Mouse (Mus musculus) stomach, embryonic 15.5 days (tissue): ENCODE measurements around the gene Focad. TPM values are rescaled to one million over a fixed set of nuclear protein-coding genes. Genes with fewer than 3 reads are reported as not detected.
"Not testable (repeated sequence)": the region's sequence is repeated elsewhere in the genome, so short reads cannot be mapped to it uniquely, and the experiment has no call there.

Experiments
- ATAC-seq: fragments of 200-750 bp; cut with Nextera tagmentation; 2 replicates; pipeline ENCODE4 v1.8.0; 2017; ENCODE audit warnings: low read depth, moderate number of reproducible peaks, moderate TSS enrichment; ENCODE audit not compliant: insufficient read depth, low FRiP score
- H3K27ac ChIP-seq: fragments of 300-500 bp; sonication (generic); 2 replicates; pipeline ENCODE4 v1.5.1; 2015; ENCODE audit warnings: mild to moderate bottlenecking, inconsistent platforms
- H3K27me3 ChIP-seq: fragments of 300-500 bp; sonication (generic); replicated peaks from 2 replicates; pipeline ENCODE4 v1.6.1; 2015; ENCODE audit warnings: inconsistent platforms
- H3K36me3 ChIP-seq: fragments of 300-500 bp; sonication (generic); 2 replicates; pipeline ENCODE4 v1.6.1; 2015; ENCODE audit warnings: inconsistent platforms
- H3K4me1 ChIP-seq: fragments of 300-500 bp; sonication (generic); 2 replicates; pipeline ENCODE4 v1.6.1; 2015; ENCODE audit warnings: inconsistent platforms
- H3K4me2 ChIP-seq: fragments of 300-500 bp; sonication (generic); 2 replicates; pipeline ENCODE4 v1.6.1; 2015; ENCODE audit warnings: mild to moderate bottlenecking, inconsistent platforms
- H3K4me3 ChIP-seq: fragments of 300-500 bp; sonication (generic); replicated peaks from 2 replicates; pipeline ENCODE4 v1.5.1; 2015; ENCODE audit warnings: inconsistent platforms
- H3K9ac ChIP-seq: fragments of 300-500 bp; sonication (generic); 2 replicates; pipeline ENCODE4 v1.6.1; 2015; ENCODE audit warnings: inconsistent platforms
- H3K9me3 ChIP-seq: fragments of 300-500 bp; sonication (generic); 2 replicates; pipeline ENCODE4 v1.6.1; 2016; ENCODE audit warnings: inconsistent platforms
- WGBS: fragments of 180-500 bp; shearing (Covaris S2); methylation state at CpG from one replicate; pipeline ENCODE4 v1.1.7; 2015; 5-methylcytosine and 5-hydroxymethylcytosine counted together
- polyA plus RNA-seq: library from polyadenylated mRNA; unstranded; fragments of >200 nt; fragmentation: Nextera tagmentation; extraction: Ambion mirVana; gene quantifications from 2 replicates; pipeline ENCODE4 v1.2.1, GENCODE M21; 2015

Focad gene
- polyA plus RNA-seq, 1 experiment from 2014 or later, result 12.0 TPM

- Histone ChIP-seq H3K4me1 (no peaks in the 10 kb centered on the region), H3K4me3 (no peak overlapping the region), H3K27ac (no peak overlapping the region), H3K4me2 (no peak overlapping the region), H3K9me3 (no peaks in the 10 kb centered on the region), H3K27me3 (no peaks in the 10 kb centered on the region), H3K9ac (no peak overlapping the region), H3K36me3 (no peaks in the 10 kb centered on the region; the same call in 1 of the 2 replicates)
- WGBS, result 83% methylated on average over 18 of the region's 18 CpGs
- ATAC-seq, result no peak
These were observed 278.1 kb downstream of the Focad start for GRCm38 (mm10) chr4:88372293-88373224.

- no peak for ATAC-seq
- 56% methylated on average over 1 of the region's 1 CpGs for WGBS
- no peaks in the 10 kb centered on the region for H3K4me1 ChIP-seq
- H3K4me2 ChIP-seq, result no peak overlapping the region
- H3K4me3 ChIP-seq, result no peak overlapping the region
- H3K36me3 ChIP-seq, result no peaks in the 10 kb centered on the region
- no peaks in the 10 kb centered on the region for H3K9me3 ChIP-seq
- no peak overlapping the region for H3K9ac ChIP-seq
- H3K27me3 ChIP-seq, result no peaks in the 10 kb centered on the region
- H3K27ac ChIP-seq, result no peak overlapping the region
These were observed 295.6 kb downstream of the Focad start for GRCm38 (mm10) chr4:88390036-88390435.

GRCm38 (mm10) chr4:88390596-88390995, 296.2 kb downstream of the Focad start:
- H3K4me2 ChIP-seq, H3K4me1 ChIP-seq, H3K4me3 ChIP-seq, H3K36me3 ChIP-seq, H3K9ac ChIP-seq, H3K27ac ChIP-seq, H3K27me3 ChIP-seq, ATAC-seq, H3K9me3 ChIP-seq: not testable (repeated sequence)
- 83% methylated on average over 1 of the region's 1 CpGs for WGBS

GRCm38 (mm10) chr4:88395717-88396116, 301.3 kb downstream of the Focad start:
- no peak overlapping the region for H3K27ac ChIP-seq
- H3K4me2 ChIP-seq, result no peak overlapping the region
- H3K9me3 ChIP-seq, result no peaks in the 10 kb centered on the region
- no peak for ATAC-seq
- no peak overlapping the region for H3K4me3 ChIP-seq
- no peaks in the 10 kb centered on the region for H3K27me3 ChIP-seq
- no peaks in the 10 kb centered on the region for H3K36me3 ChIP-seq
- no peak overlapping the region for H3K9ac ChIP-seq
- peaks cover 3% of the 10 kb centered on the region; the same call in 1 of the 2 replicates for H3K4me1 ChIP-seq
- WGBS, result 82% methylated on average over 3 of the region's 3 CpGs

- WGBS, result 42% methylated on average over 6 of the region's 6 CpGs
- no peak; the same call in 1 of the 2 replicates for ATAC-seq
These were observed 302.6 kb downstream of the Focad start for GRCm38 (mm10) chr4:88396995-88397521.

GRCm38 (mm10) chr4:88400302-88400991, 306.0 kb downstream of the Focad start:
- ATAC-seq, result no peak
- Histone ChIP-seq H3K4me1 (peaks cover 3% of the 10 kb centered on the region; the same call in 1 of the 2 replicates), H3K27me3 (no peaks in the 10 kb centered on the region), H3K27ac (no peak overlapping the region), H3K36me3 (no peaks in the 10 kb centered on the region), H3K4me2 (no peak overlapping the region), H3K4me3 (no peak overlapping the region), H3K9ac (no peak overlapping the region), H3K9me3 (no peaks in the 10 kb centered on the region)
- WGBS, result 73% methylated on average over 9 of the region's 9 CpGs

More at GRCm38 (mm10) chr4:88396995-88397521, 302.6 kb downstream of the Focad start:
- Histone ChIP-seq H3K4me3 (no peak overlapping the region), H3K36me3 (no peaks in the 10 kb centered on the region), H3K4me1 (peaks cover 3% of the 10 kb centered on the region; the same call in 1 of the 2 replicates), H3K9ac (no peak overlapping the region), H3K9me3 (no peaks in the 10 kb centered on the region), H3K4me2 (no peak overlapping the region), H3K27me3 (no peaks in the 10 kb centered on the region), H3K27ac (no peak overlapping the region)

- Histone ChIP-seq H3K4me3 (no peak overlapping the region), H3K27ac (no peak overlapping the region), H3K36me3 (no peaks in the 10 kb centered on the region), H3K4me1 (peaks cover 3% of the 10 kb centered on the region; the same call in 1 of the 2 replicates), H3K27me3 (no peaks in the 10 kb centered on the region), H3K4me2 (no peak overlapping the region), H3K9ac (no peak overlapping the region), H3K9me3 (no peaks in the 10 kb centered on the region)
- 81% methylated on average over 7 of the region's 7 CpGs for WGBS
- no peak for ATAC-seq
These were observed 306.5 kb downstream of the Focad start for GRCm38 (mm10) chr4:88400992-88401313.

- 92% methylated on average over 6 of the region's 6 CpGs for WGBS
These were observed 308.5 kb downstream of the Focad start for GRCm38 (mm10) chr4:88402884-88403283.

GRCm38 (mm10) chr4:88406887-88407696, 312.7 kb downstream of the Focad start:
- no peaks in the 10 kb centered on the region for H3K9me3 ChIP-seq
- no peak for ATAC-seq
- H3K4me2 ChIP-seq, result no peak overlapping the region
- no peaks in the 10 kb centered on the region for H3K4me1 ChIP-seq
- WGBS, result 73% methylated on average over 4 of the region's 4 CpGs
- H3K27ac ChIP-seq, result no peak overlapping the region
- H3K9ac ChIP-seq, result no peak overlapping the region
- no peaks in the 10 kb centered on the region for H3K36me3 ChIP-seq
- H3K4me3 ChIP-seq, result no peak overlapping the region
- H3K27me3 ChIP-seq, result no peaks in the 10 kb centered on the region

More at GRCm38 (mm10) chr4:88402884-88403283, 308.5 kb downstream of the Focad start:
- Histone ChIP-seq H3K27me3 (no peaks in the 10 kb centered on the region), H3K27ac (no peak overlapping the region), H3K36me3 (no peaks in the 10 kb centered on the region), H3K4me2 (no peak overlapping the region), H3K9ac (no peak overlapping the region), H3K4me1 (no peaks in the 10 kb centered on the region), H3K4me3 (no peak overlapping the region), H3K9me3 (no peaks in the 10 kb centered on the region)
- no peak for ATAC-seq

GRCm38 (mm10) chr4:88409279-88409678, 314.9 kb downstream of the Focad start:
- H3K4me3 ChIP-seq, result no peak overlapping the region
- no peak overlapping the region for H3K4me2 ChIP-seq
- H3K27ac ChIP-seq, result no peak overlapping the region
- H3K4me1 ChIP-seq, result no peaks in the 10 kb centered on the region
- ATAC-seq, result no peak
- no peaks in the 10 kb centered on the region for H3K27me3 ChIP-seq
- no peak overlapping the region for H3K9ac ChIP-seq
- no peaks in the 10 kb centered on the region for H3K36me3 ChIP-seq
- no peaks in the 10 kb centered on the region for H3K9me3 ChIP-seq
- WGBS, result 94% methylated on average over 4 of the region's 4 CpGs

- Histone ChIP-seq H3K27ac (no peak overlapping the region), H3K4me3 (no peak overlapping the region), H3K4me1 (no peaks in the 10 kb centered on the region), H3K36me3 (no peaks in the 10 kb centered on the region), H3K9me3 (no peaks in the 10 kb centered on the region), H3K4me2 (no peak overlapping the region), H3K9ac (no peak overlapping the region), H3K27me3 (no peaks in the 10 kb centered on the region)
- ATAC-seq, result no peak
- WGBS, result 85% methylated on average over 2 of the region's 2 CpGs
These were observed 317.9 kb downstream of the Focad start for GRCm38 (mm10) chr4:88412331-88412730.
